Mouse (Mus musculus) small intestine, adult 2 months (tissue): ENCODE data around the gene Fbxl8.

Experiments used
- CTCF ChIP-seq: fragments of 200-500 bp; IDR thresholded peaks from 2 replicates; pipeline ENCODE4 v1.5.1; 2012; ENCODE audit warnings: low read depth, mild to moderate bottlenecking, control low read depth, inconsistent platforms, low read length, moderate library complexity, mixed read lengths; ENCODE audit not compliant: insufficient replicate concordance, insufficient read length; ENCODE audit errors: extremely low read depth
- POLR2A ChIP-seq: fragments of 200-500 bp; IDR thresholded peaks from 2 replicates; pipeline ENCODE4 v1.6.1; 2012; ENCODE audit warnings: low read depth, mild to moderate bottlenecking, control low read depth, inconsistent platforms, low read length, moderate library complexity

GRCm38 (mm10) chr8:105233126-105233935, 31.1 kb upstream of the Fbxl8 start:
- TF ChIP-seq POLR2A (no peak), CTCF (no peak)
